Mouse (Mus musculus): Measurements from ENCODE around the gene Fbln2. TPM values are rescaled to one million over a fixed set of nuclear protein-coding genes. Genes with fewer than 3 reads are reported as not detected.

Gene Fbln2
- polyA plus RNA-seq (2012; rRNA removed; ENCODE audit: low replicate concordance): 15.9 and 21.1 TPM in 2 replicates

GRCm38 (mm10) chr6:91212155-91212554, at the start of gene Fbln2:
TSS of gene Fbln2 (plus strand) at chr6:91212455.

Other genes with a start within 250 kb of the Fbln2 start
- gene Iqsec1, start 223.8 kb upstream of the Fbln2 start, polyA plus RNA-seq (2012; rRNA removed; ENCODE audit: low replicate concordance): 33.4 and 38.3 TPM in 2 replicates
- gene Nup210, start 95.6 kb upstream of the Fbln2 start, polyA plus RNA-seq (2012; rRNA removed; ENCODE audit: low replicate concordance): 16.3 and 28.1 TPM in 2 replicates
- gene Hdac11, start 55.8 kb upstream of the Fbln2 start, polyA plus RNA-seq (2012; rRNA removed; ENCODE audit: low replicate concordance): 29.2 and 30.8 TPM in 2 replicates
- not detected in 2 replicates for gene Wnt7a, start 198.9 kb downstream of the Fbln2 start, polyA plus RNA-seq (2012; rRNA removed; ENCODE audit: low replicate concordance)